Mouse (Mus musculus): ENCODE data around the gene Tmem190.

GRCm38 (mm10) chr7:4748321-4748720, 34.4 kb upstream of the Tmem190 start:
- TF ChIP-seq CTCF (IDR thresholded peaks at IDR 0.05; ENCODE audit: low read depth, low read length), result no peak
- TF ChIP-seq TAL1 (conservative IDR thresholded peaks at IDR 0.05; ENCODE audit: low read depth, low read length), result no peak
- TF ChIP-seq GATA1 (IDR thresholded peaks at IDR 0.05; ENCODE audit: borderline replicate concordance, low read length), result no peak
- no peak for TF ChIP-seq POLR2AphosphoS5 (IDR thresholded peaks at IDR 0.05; ENCODE audit: insufficient replicate concordance, low read depth, low read length)
- no peak for TF ChIP-seq GATA2 (IDR thresholded peaks at IDR 0.05; ENCODE audit: borderline replicate concordance, low read depth, low read length)

Measured in G1E (cell line).